Mouse (Mus musculus) stomach, postnatal 0 days (tissue): ENCODE data around the gene Smad9. TPM values are rescaled to one million over a fixed set of nuclear protein-coding genes. Genes with fewer than 3 reads are reported as not detected.
"Not testable (repeated sequence)": the region's sequence is repeated elsewhere in the genome, so short reads cannot be mapped to it uniquely, and the experiment has no call there.

Experiments used
- ATAC-seq: fragments of 200-750 bp; cut with Nextera tagmentation; 2 replicates; pipeline ENCODE4 v1.8.0; 2017; ENCODE audit not compliant: low FRiP score, low TSS enrichment
- DNase-seq: peaks from one replicate; pipeline ENCODE4 v3.0.0-alpha.2; 2016; ENCODE audit warnings: low spot score
- H3K27ac ChIP-seq: fragments of 300-500 bp; sonication (generic); replicated peaks from 2 replicates; pipeline ENCODE4 v1.5.1; 2014; ENCODE audit warnings: mild to moderate bottlenecking, control low read depth
- H3K27me3 ChIP-seq: fragments of 300-500 bp; sonication (generic); 2 replicates; pipeline ENCODE4 v1.6.1; 2014; ENCODE audit warnings: low read length; ENCODE audit not compliant: control insufficient read depth, insufficient read depth
- H3K36me3 ChIP-seq: fragments of 300-500 bp; sonication (generic); 2 replicates; pipeline ENCODE4 v1.6.1; 2014; ENCODE audit warnings: low read length, mixed read lengths; ENCODE audit not compliant: control insufficient read depth, insufficient read depth
- H3K4me1 ChIP-seq: fragments of 300-500 bp; sonication (generic); replicated peaks from 2 replicates; pipeline ENCODE4 v1.6.1; 2014; ENCODE audit warnings: antibody characterized with exemption; ENCODE audit not compliant: control insufficient read depth, insufficient read depth
- H3K4me2 ChIP-seq: fragments of 300-500 bp; sonication (generic); replicated peaks from 2 replicates; pipeline ENCODE4 v1.6.1; 2014; ENCODE audit warnings: low read depth, mild to moderate bottlenecking, control low read depth, moderate library complexity
- H3K4me3 ChIP-seq: fragments of 300-500 bp; sonication (generic); 2 replicates; pipeline ENCODE4 v1.5.1; 2014; ENCODE audit warnings: low read depth, low read length, control low read depth
- H3K9ac ChIP-seq: fragments of 300-500 bp; sonication (generic); 2 replicates; pipeline ENCODE4 v1.6.1; 2014; ENCODE audit warnings: mild to moderate bottlenecking, low read length, control low read depth, mixed read lengths
- H3K9me3 ChIP-seq: fragments of 300-500 bp; sonication (generic); 2 replicates; pipeline ENCODE4 v1.6.1; 2016; ENCODE audit warnings: low read length; ENCODE audit not compliant: control insufficient read depth
- CTCF ChIP-seq: IDR thresholded peaks from 2 replicates; pipeline ENCODE4 v1.5.1; 2016; ENCODE audit warnings: antibody characterized with exemption, low read depth, mild to moderate bottlenecking, moderate library complexity
- EP300 ChIP-seq: optimal IDR thresholded peaks from 2 replicates; pipeline ENCODE3; 2016; ENCODE audit warnings: antibody characterized with exemption
- WGBS: fragments of 180-500 bp; shearing (Covaris S2); extraction: QIAGEN DNeasy Blood & Tissue Kit; methylation state at CpG from one replicate; pipeline ENCODE4 v1.1.7; 2014; 5-methylcytosine and 5-hydroxymethylcytosine counted together
- polyA plus RNA-seq: library from polyadenylated mRNA; unstranded; fragments of >200 nt; fragmentation: Nextera tagmentation; extraction: Ambion mirVana; gene quantifications from 2 replicates; pipeline ENCODE4 v1.2.1, GENCODE M21; 2015

Gene Smad9
- polyA plus RNA-seq, 1 experiment from 2014 or later: 0.56 TPM

DNA sequence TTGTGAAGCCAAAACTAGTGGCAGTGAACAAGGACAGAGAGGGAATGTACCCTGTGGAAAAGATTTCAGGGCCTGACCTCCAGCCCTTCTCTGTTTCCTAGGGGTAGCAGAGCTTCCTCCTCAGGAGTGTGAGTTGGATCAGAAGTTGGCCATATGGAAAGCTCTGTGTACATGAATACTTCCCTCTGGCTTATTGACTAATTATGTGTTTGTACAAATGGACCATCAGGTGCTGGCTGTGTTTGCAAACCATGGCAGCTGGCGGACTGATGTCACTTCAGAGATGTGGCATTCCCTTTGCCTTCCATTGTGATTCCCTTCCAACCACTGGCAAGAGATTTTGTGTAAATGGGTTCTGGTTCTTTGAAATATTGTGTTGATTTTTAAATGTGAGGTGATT lies 5.9 kb downstream of the Smad9 start:
- Histone ChIP-seq H3K9me3 (no peaks in the 10 kb centered on the region), H3K36me3 (no peaks in the 10 kb centered on the region), H3K4me2 (no peak overlapping the region), H3K4me1 (no peaks in the 10 kb centered on the region), H3K27me3 (no peaks in the 10 kb centered on the region), H3K27ac (no peak overlapping the region), H3K9ac (no peak overlapping the region), H3K4me3 (no peak overlapping the region)
- 72% methylated on average over 1 of the region's 1 CpGs for WGBS
- TF ChIP-seq CTCF (no peak), EP300 (no peak)
- ATAC-seq (no peak), DNase-seq (no peak)

DNA sequence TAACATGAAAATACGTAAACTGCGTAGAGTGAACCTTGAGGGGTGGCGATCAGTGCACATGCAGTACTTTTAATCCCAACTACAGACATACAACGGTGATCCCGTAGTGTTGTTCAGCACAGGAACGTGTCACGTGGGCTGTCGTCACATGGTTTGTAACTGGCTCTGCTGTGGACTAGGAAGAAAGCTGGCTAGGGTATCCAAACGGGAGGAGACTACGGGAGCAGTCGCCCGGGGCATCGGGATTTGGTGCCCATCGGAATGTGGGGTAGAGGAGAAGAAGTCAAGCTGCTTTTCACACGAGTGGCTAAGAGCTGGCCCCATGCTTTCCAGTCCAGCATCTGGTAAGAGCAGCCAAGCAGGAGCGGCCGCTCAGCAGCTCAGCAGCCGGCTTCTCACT lies 9.0 kb downstream of the Smad9 start:
- H3K9ac ChIP-seq: no peak overlapping the region
- no peaks in the 10 kb centered on the region for H3K36me3 ChIP-seq
- no peaks in the 10 kb centered on the region for H3K4me1 ChIP-seq
- H3K9me3 ChIP-seq: no peaks in the 10 kb centered on the region
- DNase-seq (no peak), ATAC-seq (no peak)
- 62% methylated on average over 18 of the region's 18 CpGs for WGBS
- H3K4me2 ChIP-seq: no peak overlapping the region
- 0 out of 2 replicates have a peak overlapping the region, but pooled peaks have one; percentile 8 for H3K4me3 ChIP-seq
- no peak for TF ChIP-seq EP300
- no peak for TF ChIP-seq CTCF
- no peak overlapping the region for H3K27ac ChIP-seq
- H3K27me3 ChIP-seq: no peaks in the 10 kb centered on the region

DNA sequence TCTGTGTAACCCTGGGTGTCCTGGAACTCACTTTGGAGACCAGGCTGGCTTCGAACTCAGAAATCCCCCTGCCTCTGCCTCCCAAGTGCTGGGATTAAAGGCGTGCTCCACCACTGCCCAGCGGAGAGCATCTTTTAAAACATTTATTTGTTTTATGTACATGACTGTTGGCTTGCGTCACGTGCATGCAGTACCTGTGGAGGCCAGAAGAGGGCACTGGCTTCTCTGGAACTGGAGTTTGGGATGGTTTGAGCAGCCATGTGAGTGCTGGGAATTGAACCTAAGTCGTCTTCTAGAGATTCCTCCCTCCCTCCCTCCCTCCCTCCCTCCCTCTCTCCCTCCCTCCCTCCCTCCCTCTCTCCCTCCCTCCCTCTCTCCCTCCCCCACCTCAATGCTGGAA lies 10.1 kb downstream of the Smad9 start:
- not testable (repeated sequence) for H3K9ac ChIP-seq, H3K4me1 ChIP-seq, H3K4me2 ChIP-seq, H3K27ac ChIP-seq, DNase-seq, ATAC-seq, H3K27me3 ChIP-seq, H3K4me3 ChIP-seq, H3K36me3 ChIP-seq, H3K9me3 ChIP-seq
- TF ChIP-seq CTCF: peak; percentile 62
- 85% methylated on average over 6 of the region's 6 CpGs for WGBS

DNA sequence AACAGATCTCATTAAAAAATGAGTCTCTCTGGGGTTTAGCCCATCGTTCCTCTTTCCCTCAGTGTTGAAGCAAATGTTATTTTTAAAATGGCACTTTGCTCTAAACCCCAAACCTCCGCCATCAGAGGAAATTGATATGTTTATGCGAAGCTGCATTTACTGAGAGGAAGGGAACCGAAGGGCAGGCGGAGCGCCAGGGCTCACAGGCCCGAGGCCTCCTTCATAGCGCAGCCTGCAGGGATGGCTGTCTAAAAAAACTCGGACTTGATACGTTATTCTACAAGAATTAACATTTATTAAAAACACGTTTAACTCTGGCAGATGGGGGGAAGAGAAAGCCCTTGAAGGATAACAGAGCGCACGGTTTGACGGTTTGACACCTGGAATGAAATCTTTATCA lies 10.7 kb downstream of the Smad9 start:
- H3K4me3 ChIP-seq: no peak overlapping the region
- H3K9ac ChIP-seq: no peak overlapping the region
- no peaks in the 10 kb centered on the region for H3K9me3 ChIP-seq
- DNase-seq (no peak), ATAC-seq (no peak)
- no peaks in the 10 kb centered on the region for H3K36me3 ChIP-seq
- 47% methylated on average over 14 of the region's 14 CpGs for WGBS
- H3K27me3 ChIP-seq: no peaks in the 10 kb centered on the region
- no peaks in the 10 kb centered on the region for H3K4me1 ChIP-seq
- 0 out of 2 replicates have a peak overlapping the region, but pooled peaks have one; percentile 1 for H3K4me2 ChIP-seq
- 0 out of 2 replicates have a peak overlapping the region, but pooled peaks have one; percentile 35 for H3K27ac ChIP-seq
- TF ChIP-seq EP300: no peak

DNA sequence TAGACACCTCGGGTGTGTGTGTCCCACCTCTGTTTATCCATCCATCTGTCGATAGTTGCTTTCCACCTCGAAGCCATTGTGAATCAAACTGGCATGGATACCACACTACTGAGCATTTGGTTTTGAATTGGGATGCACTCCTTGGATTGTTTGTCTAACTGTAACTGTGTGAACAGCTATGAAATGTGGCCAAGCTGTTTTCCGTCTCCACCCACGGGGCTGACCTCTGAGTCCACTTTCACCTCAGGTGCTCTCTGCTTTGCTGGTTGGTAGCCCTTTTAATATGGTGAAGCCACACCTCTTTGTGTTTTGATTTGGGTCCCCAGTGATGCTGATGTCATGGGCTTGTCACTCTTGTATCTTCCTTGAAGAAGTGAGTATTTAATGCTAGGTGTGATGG lies 11.4 kb downstream of the Smad9 start:
- H3K36me3 ChIP-seq: no peaks in the 10 kb centered on the region
- no peak for TF ChIP-seq EP300
- no peak for TF ChIP-seq CTCF
- DNase-seq (no peak), ATAC-seq (no peak)
- 0 out of 2 replicates have a peak overlapping the region, but pooled peaks have one; percentile 35 for H3K27ac ChIP-seq
- H3K4me3 ChIP-seq: no peak overlapping the region
- H3K27me3 ChIP-seq: no peaks in the 10 kb centered on the region
- H3K9ac ChIP-seq: no peak overlapping the region
- no peaks in the 10 kb centered on the region for H3K9me3 ChIP-seq
- no peaks in the 10 kb centered on the region for H3K4me1 ChIP-seq
- 0 out of 2 replicates have a peak overlapping the region, but pooled peaks have one; percentile 20 for H3K4me2 ChIP-seq
- WGBS: 50% methylated on average over 5 of the region's 5 CpGs

DNA sequence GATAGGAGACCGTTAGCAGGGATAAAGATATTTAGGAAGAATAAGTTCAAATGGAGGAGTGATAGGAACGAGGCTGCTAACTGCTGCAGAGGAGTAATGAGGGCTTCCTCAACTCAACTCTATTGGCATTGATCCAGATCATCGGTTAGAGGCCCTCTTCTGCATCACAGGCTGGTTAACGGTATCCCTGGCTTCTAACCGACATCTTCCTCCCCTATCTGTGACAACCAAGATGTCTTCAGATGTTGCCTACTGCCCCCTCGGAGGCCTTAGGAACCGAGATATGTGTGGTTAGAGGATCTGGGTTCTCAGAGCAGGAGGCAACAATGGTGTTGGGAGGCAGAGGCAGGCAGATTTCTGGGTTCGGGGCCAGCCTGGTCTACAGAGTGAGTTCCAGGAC lies 13.2 kb downstream of the Smad9 start:
- TF ChIP-seq EP300 (no peak), CTCF (no peak)
- DNase-seq: no peak
- WGBS: 84% methylated on average over 8 of the region's 8 CpGs

More for the DNA sequence above, 13.2 kb downstream of the Smad9 start:
- Histone ChIP-seq H3K4me1 (no peaks in the 10 kb centered on the region), H3K4me3 (no peak overlapping the region), H3K27me3 (no peaks in the 10 kb centered on the region), H3K4me2 (no peak overlapping the region), H3K36me3 (no peaks in the 10 kb centered on the region), H3K9me3 (no peaks in the 10 kb centered on the region), H3K27ac (no peak overlapping the region), H3K9ac (no peak overlapping the region)
- ATAC-seq: no peak
